Mouse (Mus musculus) hindbrain, postnatal 0 days (tissue): Measurements from ENCODE around the gene Zfp358. TPM values are rescaled to one million over a fixed set of nuclear protein-coding genes. Genes with fewer than 3 reads are reported as not detected.

Experiments used
- ATAC-seq: fragments of 200-750 bp; cut with Nextera tagmentation; 2 replicates; pipeline ENCODE4 v1.8.0; 2017; ENCODE audit warnings: mild to moderate bottlenecking, moderate TSS enrichment, moderate library complexity
- DNase-seq: peaks from one replicate; pipeline ENCODE4 v3.0.0-alpha.2; 2015; ENCODE audit warnings: low spot score
- H3K27ac ChIP-seq: fragments of 300-500 bp; sonication (generic); 2 replicates; pipeline ENCODE4 v1.5.1; 2014; ENCODE audit warnings: mild to moderate bottlenecking
- H3K27me3 ChIP-seq: fragments of 300-500 bp; sonication (generic); 2 replicates; pipeline ENCODE4 v1.6.1; 2014; ENCODE audit warnings: low read length, mixed read lengths; ENCODE audit not compliant: insufficient read depth
- H3K36me3 ChIP-seq: fragments of 300-500 bp; sonication (generic); 2 replicates; pipeline ENCODE4 v1.6.1; 2014; ENCODE audit warnings: low read length, mixed read lengths; ENCODE audit not compliant: insufficient read depth
- H3K4me1 ChIP-seq: fragments of 300-500 bp; sonication (generic); 2 replicates; pipeline ENCODE4 v1.6.1; 2014; ENCODE audit warnings: antibody characterized with exemption, low read length, mixed read lengths; ENCODE audit not compliant: insufficient read depth
- H3K4me2 ChIP-seq: fragments of 300-500 bp; sonication (generic); 2 replicates; pipeline ENCODE4 v1.6.1; 2014; ENCODE audit warnings: low read depth, mild to moderate bottlenecking, low read length, moderate library complexity, mixed read lengths
- H3K4me3 ChIP-seq: fragments of 300-500 bp; sonication (generic); 2 replicates; pipeline ENCODE4 v1.5.1; 2014; ENCODE audit warnings: low read length
- H3K9ac ChIP-seq: fragments of 300-500 bp; sonication (generic); replicated peaks from 2 replicates; pipeline ENCODE4 v1.6.1; 2014; ENCODE audit warnings: mild to moderate bottlenecking, low read length, moderate library complexity, mixed read lengths
- H3K9me3 ChIP-seq: fragments of 300-500 bp; sonication (generic); 2 replicates; pipeline ENCODE4 v1.6.1; 2016; ENCODE audit warnings: low read length, mixed read lengths
- CTCF ChIP-seq: IDR thresholded peaks from 2 replicates; pipeline ENCODE4 v1.5.1; 2016; ENCODE audit warnings: antibody characterized with exemption, control low read depth, low read depth
- WGBS: fragments of 180-500 bp; shearing (Covaris S2); extraction: QIAGEN DNeasy Blood & Tissue Kit; methylation state at CpG from one replicate; pipeline ENCODE4 v1.1.7; 2014; 5-methylcytosine and 5-hydroxymethylcytosine counted together
- polyA plus RNA-seq: library from polyadenylated mRNA; unstranded; fragments of >200 nt; fragmentation: Nextera tagmentation; extraction: Ambion mirVana; gene quantifications from 2 replicates; pipeline ENCODE4 v1.2.1, GENCODE M21; 2015
- total RNA-seq: library from RNA; depleted of rRNA; stranded (reverse); fragments of >200 nt; gene quantifications from 2 replicates; pipeline ENCODE4 v1.2.3, GENCODE M21; 2014

Zfp358 gene
- total and polyA plus RNA-seq, 2 experiments from 2014 or later, result 49.6 to 109 TPM

GRCm38 (mm10) chr8:3498583-3498982, 5.6 kb downstream of the Zfp358 start:
- no peak for TF ChIP-seq CTCF
- Histone ChIP-seq H3K36me3 (peaks cover 17% of the 10 kb centered on the region), H3K27me3 (no peaks in the 10 kb centered on the region), H3K9ac (no peak overlapping the region), H3K9me3 (no peaks in the 10 kb centered on the region), H3K4me2 (no peak overlapping the region), H3K4me1 (peaks cover 14% of the 10 kb centered on the region), H3K4me3 (no peak overlapping the region), H3K27ac (no peak overlapping the region)
- ATAC-seq (no peak), DNase-seq (no peak)
- WGBS, result 85% methylated on average over 3 of the region's 3 CpGs

- TF ChIP-seq CTCF, result no peak
Observed at GRCm38 (mm10) chr8:3499751-3500150, 6.8 kb downstream of the Zfp358 start.

GRCm38 (mm10) chr8:3500235-3501090, 7.5 kb downstream of the Zfp358 start, which contains the start of gene Mcoln1:
Gene Mcoln1, plus strand, starts transcription at chr8:3500457.
- Histone ChIP-seq H3K27ac (peak within 1 kb of the TSS; percentile 87), H3K9ac (peak within 1 kb of the TSS; percentile 83), H3K4me2 (peak within 1 kb of the TSS; percentile 87), H3K27me3 (no peaks in the 10 kb centered on the region), H3K36me3 (peaks cover 11% of the 10 kb centered on the region), H3K4me3 (peak within 1 kb of the TSS; percentile 88), H3K9me3 (no peaks in the 10 kb centered on the region), H3K4me1 (peaks cover 14% of the 10 kb centered on the region)
- under 1% methylated on average over 68 of the region's 70 CpGs for WGBS
- peak; percentile 92 for ATAC-seq
- TF ChIP-seq CTCF, result peak; percentile 46
- peak; percentile 99 for DNase-seq

More at GRCm38 (mm10) chr8:3499751-3500150, 6.8 kb downstream of the Zfp358 start:
- Histone ChIP-seq H3K27ac (peak overlapping the region; percentile 87), H3K9me3 (no peaks in the 10 kb centered on the region), H3K4me3 (peak overlapping the region; percentile 88), H3K4me2 (peak overlapping the region; percentile 87), H3K36me3 (peaks cover 17% of the 10 kb centered on the region), H3K4me1 (peaks cover 14% of the 10 kb centered on the region), H3K9ac (peak overlapping the region; percentile 83), H3K27me3 (no peaks in the 10 kb centered on the region)
- DNase-seq, result no peak
- no peak for ATAC-seq
- WGBS, result 3% methylated on average over 8 of the region's 8 CpGs

- no peak overlapping the region for H3K4me2 ChIP-seq
- no peak for ATAC-seq
- H3K4me3 ChIP-seq, result no peak overlapping the region
- no peaks in the 10 kb centered on the region for H3K27me3 ChIP-seq
- peaks cover 12% of the 10 kb centered on the region; the same call in 1 of the 2 replicates for H3K36me3 ChIP-seq
- peaks cover 14% of the 10 kb centered on the region for H3K4me1 ChIP-seq
- H3K27ac ChIP-seq, result no peak overlapping the region
- DNase-seq, result no peak
- no peak for TF ChIP-seq CTCF
- no peaks in the 10 kb centered on the region for H3K9me3 ChIP-seq
- H3K9ac ChIP-seq, result no peak overlapping the region
- 67% methylated on average over 4 of the region's 4 CpGs for WGBS
Observed at GRCm38 (mm10) chr8:3502217-3502616, 9.3 kb downstream of the Zfp358 start.

GRCm38 (mm10) chr8:3507979-3508754, 15.2 kb downstream of the Zfp358 start:
- TF ChIP-seq CTCF, result no peak
- peaks cover 56% of the 10 kb centered on the region; the same call in 1 of the 2 replicates for H3K36me3 ChIP-seq
- H3K27ac ChIP-seq, result no peak overlapping the region
- WGBS, result 90% methylated on average over 6 of the region's 6 CpGs
- H3K4me3 ChIP-seq, result no peak overlapping the region
- no peaks in the 10 kb centered on the region for H3K9me3 ChIP-seq
- DNase-seq, result no peak
- no peaks in the 10 kb centered on the region for H3K27me3 ChIP-seq
- no peaks in the 10 kb centered on the region for H3K4me1 ChIP-seq
- no peak for ATAC-seq
- H3K4me2 ChIP-seq, result no peak overlapping the region
- H3K9ac ChIP-seq, result no peak overlapping the region

GRCm38 (mm10) chr8:3514681-3515247, 21.8 kb downstream of the Zfp358 start:
- no peak for TF ChIP-seq CTCF
- Histone ChIP-seq H3K4me3 (peak overlapping the region; percentile 53), H3K9me3 (no peaks in the 10 kb centered on the region), H3K9ac (peak overlapping the region; percentile 63), H3K4me1 (0 out of 2 replicates have a peak, but pooled peaks cover 4% of the 10 kb centered on the region), H3K27me3 (no peaks in the 10 kb centered on the region), H3K27ac (peak overlapping the region; percentile 86), H3K4me2 (peak overlapping the region; percentile 93), H3K36me3 (peaks cover 34% of the 10 kb centered on the region; the same call in 1 of the 2 replicates)
- 27% methylated on average over 13 of the region's 13 CpGs for WGBS
- ATAC-seq (no peak), DNase-seq (no peak)
